Mouse (Mus musculus) embryonic fibroblast, embryonic 13.5 days (primary cell): Measurements from ENCODE around the gene Spon1.

Experiments used
- CTCF ChIP-seq: IDR thresholded peaks from 2 replicates; pipeline ENCODE4 v1.5.1; 2011; ENCODE audit warnings: mild to moderate bottlenecking, control low read depth, low read length, moderate library complexity, borderline replicate concordance; ENCODE audit not compliant: insufficient read depth
- POLR2A ChIP-seq: IDR thresholded peaks from 2 replicates; pipeline ENCODE4 v1.6.1; 2011; ENCODE audit warnings: low read depth, mild to moderate bottlenecking, control low read depth, low read length, moderate library complexity

- TF ChIP-seq POLR2A, result no peak
- TF ChIP-seq CTCF, result no peak
These were observed 41.9 kb upstream of the Spon1 start for GRCm38 (mm10) chr7:113723905-113724304.
